Mouse (Mus musculus): ENCODE data around the gene Nme8. TPM values are rescaled to one million over a fixed set of nuclear protein-coding genes. Genes with fewer than 3 reads are reported as not detected.

The Nme8 gene
- 0.07 TPM in 1 of 2 replicates, not detected in the other for polyA plus RNA-seq (2012; rRNA removed)

- no peak for TF ChIP-seq CTCF (IDR thresholded peaks at IDR 0.05; ENCODE audit: borderline replicate concordance, extremely low read depth, insufficient read depth, insufficient read length)
- TF ChIP-seq POLR2A (IDR thresholded peaks at IDR 0.05; ENCODE audit: borderline replicate concordance, extremely low read depth, insufficient read depth, insufficient read length, poor library complexity, severe bottlenecking) = no peak
- no peak for DNase-seq (ENCODE audit: low read depth)
Observed at GRCm38 (mm10) chr13:19697790-19698189, at the start of gene Nme8. TSS of gene Nme8 (minus strand) at chr13:19697794.

- no peak for DNase-seq (ENCODE audit: low read depth)
- no peak for TF ChIP-seq CTCF (IDR thresholded peaks at IDR 0.05; ENCODE audit: borderline replicate concordance, extremely low read depth, insufficient read depth, insufficient read length)
- TF ChIP-seq POLR2A (IDR thresholded peaks at IDR 0.05; ENCODE audit: borderline replicate concordance, extremely low read depth, insufficient read depth, insufficient read length, poor library complexity, severe bottlenecking) = no peak
Observed at GRCm38 (mm10) chr13:19745741-19746140, 48.1 kb upstream of the Nme8 start.

- TF ChIP-seq CTCF (IDR thresholded peaks at IDR 0.05; ENCODE audit: borderline replicate concordance, extremely low read depth, insufficient read depth, insufficient read length) (no peak), POLR2A (IDR thresholded peaks at IDR 0.05; ENCODE audit: borderline replicate concordance, extremely low read depth, insufficient read depth, insufficient read length, poor library complexity, severe bottlenecking) (no peak)
- DNase-seq (ENCODE audit: low read depth) = no peak
Observed at GRCm38 (mm10) chr13:19744536-19744935, 46.9 kb upstream of the Nme8 start.

GRCm38 (mm10) chr13:19734597-19734996 is 37.0 kb upstream of the Nme8 start:
- no peak for DNase-seq (ENCODE audit: low read depth)
- TF ChIP-seq POLR2A (IDR thresholded peaks at IDR 0.05; ENCODE audit: borderline replicate concordance, extremely low read depth, insufficient read depth, insufficient read length, poor library complexity, severe bottlenecking) (no peak), CTCF (IDR thresholded peaks at IDR 0.05; ENCODE audit: borderline replicate concordance, extremely low read depth, insufficient read depth, insufficient read length) (no peak)

GRCm38 (mm10) chr13:19730826-19731225 is 33.2 kb upstream of the Nme8 start:
- no peak for DNase-seq (ENCODE audit: low read depth)

GRCm38 (mm10) chr13:19718954-19719353 is 21.4 kb upstream of the Nme8 start:
- DNase-seq (ENCODE audit: low read depth) = peak; percentile 48
- no peak for TF ChIP-seq CTCF (IDR thresholded peaks at IDR 0.05; ENCODE audit: borderline replicate concordance, extremely low read depth, insufficient read depth, insufficient read length)
- TF ChIP-seq POLR2A (IDR thresholded peaks at IDR 0.05; ENCODE audit: borderline replicate concordance, extremely low read depth, insufficient read depth, insufficient read length, poor library complexity, severe bottlenecking) = no peak

More at GRCm38 (mm10) chr13:19730826-19731225, 33.2 kb upstream of the Nme8 start:
- TF ChIP-seq CTCF (IDR thresholded peaks at IDR 0.05; ENCODE audit: borderline replicate concordance, extremely low read depth, insufficient read depth, insufficient read length) (no peak), POLR2A (IDR thresholded peaks at IDR 0.05; ENCODE audit: borderline replicate concordance, extremely low read depth, insufficient read depth, insufficient read length, poor library complexity, severe bottlenecking) (no peak)

- TF ChIP-seq CTCF (IDR thresholded peaks at IDR 0.05; ENCODE audit: borderline replicate concordance, extremely low read depth, insufficient read depth, insufficient read length) = no peak
- peak; percentile 67 for DNase-seq (ENCODE audit: low read depth)
Observed at GRCm38 (mm10) chr13:19717201-19717600, 19.6 kb upstream of the Nme8 start.

GRCm38 (mm10) chr13:19703806-19704205 is 6.2 kb upstream of the Nme8 start:
- no peak for TF ChIP-seq POLR2A (IDR thresholded peaks at IDR 0.05; ENCODE audit: borderline replicate concordance, extremely low read depth, insufficient read depth, insufficient read length, poor library complexity, severe bottlenecking)
- TF ChIP-seq CTCF (IDR thresholded peaks at IDR 0.05; ENCODE audit: borderline replicate concordance, extremely low read depth, insufficient read depth, insufficient read length) = no peak
- no peak for DNase-seq (ENCODE audit: low read depth)

GRCm38 (mm10) chr13:19701443-19702078 is 4.0 kb upstream of the Nme8 start:
- DNase-seq (ENCODE audit: low read depth) = peak; percentile 87
- TF ChIP-seq POLR2A (IDR thresholded peaks at IDR 0.05; ENCODE audit: borderline replicate concordance, extremely low read depth, insufficient read depth, insufficient read length, poor library complexity, severe bottlenecking) (no peak), CTCF (IDR thresholded peaks at IDR 0.05; ENCODE audit: borderline replicate concordance, extremely low read depth, insufficient read depth, insufficient read length) (no peak)

- TF ChIP-seq POLR2A (IDR thresholded peaks at IDR 0.05; ENCODE audit: borderline replicate concordance, extremely low read depth, insufficient read depth, insufficient read length, poor library complexity, severe bottlenecking) (no peak), CTCF (IDR thresholded peaks at IDR 0.05; ENCODE audit: borderline replicate concordance, extremely low read depth, insufficient read depth, insufficient read length) (no peak)
- no peak for DNase-seq (ENCODE audit: low read depth)
Observed at GRCm38 (mm10) chr13:19700733-19701442, 3.3 kb upstream of the Nme8 start.

- no peak for TF ChIP-seq POLR2A (IDR thresholded peaks at IDR 0.05; ENCODE audit: borderline replicate concordance, extremely low read depth, insufficient read depth, insufficient read length, poor library complexity, severe bottlenecking)
- peak; percentile 65; the same call in 1 of the 2 replicates for TF ChIP-seq CTCF (IDR thresholded peaks at IDR 0.05; ENCODE audit: borderline replicate concordance, extremely low read depth, insufficient read depth, insufficient read length)
- DNase-seq (ENCODE audit: low read depth) = peak; percentile 87
Observed at GRCm38 (mm10) chr13:19698524-19699173, 1.1 kb upstream of the Nme8 start.

Data from brain, embryonic 14.5 days (tissue).